Mouse (Mus musculus) liver, postnatal 0 days (tissue): Measurements from ENCODE around the gene Itfg2.

Experiments
- CTCF ChIP-seq: sonication (generic); IDR thresholded peaks from 2 replicates; pipeline ENCODE4 v1.5.1; 2016; ENCODE audit warnings: antibody characterized with exemption, low read depth
- EP300 ChIP-seq: IDR thresholded peaks from 2 replicates; pipeline ENCODE4 v1.6.1; 2016; ENCODE audit warnings: antibody characterized with exemption, low read depth, mild to moderate bottlenecking

DNA sequence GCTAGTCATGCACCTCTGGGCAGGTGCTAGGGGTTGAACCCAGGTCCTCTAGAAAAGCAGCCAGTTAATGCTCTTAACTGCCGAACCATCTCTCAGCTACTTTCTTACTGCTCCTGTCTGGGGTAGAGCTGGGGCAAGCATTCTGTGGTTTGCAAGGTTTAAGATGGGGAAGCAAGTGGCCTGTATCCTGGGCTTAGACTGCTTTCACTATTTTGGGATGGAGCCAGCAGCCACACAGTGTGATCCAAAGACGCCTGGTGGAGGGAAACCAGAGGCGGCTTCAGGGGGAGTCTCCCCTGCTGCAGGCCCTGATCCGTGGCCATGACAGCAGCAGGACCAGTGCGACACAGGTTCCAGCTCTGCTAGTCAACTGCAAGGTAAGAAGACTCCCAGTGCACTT lies 20.0 kb downstream of the Itfg2 start:
- no peak for TF ChIP-seq CTCF
- TF ChIP-seq EP300, result no peak
